Mouse (Mus musculus): ENCODE measurements around the gene Crybg2. TPM values are rescaled to one million over a fixed set of nuclear protein-coding genes. Genes with fewer than 3 reads are reported as not detected.

The Crybg2 gene
- polyA plus RNA-seq, 1 experiment from 2014 or later = 0.18 TPM

DNA sequence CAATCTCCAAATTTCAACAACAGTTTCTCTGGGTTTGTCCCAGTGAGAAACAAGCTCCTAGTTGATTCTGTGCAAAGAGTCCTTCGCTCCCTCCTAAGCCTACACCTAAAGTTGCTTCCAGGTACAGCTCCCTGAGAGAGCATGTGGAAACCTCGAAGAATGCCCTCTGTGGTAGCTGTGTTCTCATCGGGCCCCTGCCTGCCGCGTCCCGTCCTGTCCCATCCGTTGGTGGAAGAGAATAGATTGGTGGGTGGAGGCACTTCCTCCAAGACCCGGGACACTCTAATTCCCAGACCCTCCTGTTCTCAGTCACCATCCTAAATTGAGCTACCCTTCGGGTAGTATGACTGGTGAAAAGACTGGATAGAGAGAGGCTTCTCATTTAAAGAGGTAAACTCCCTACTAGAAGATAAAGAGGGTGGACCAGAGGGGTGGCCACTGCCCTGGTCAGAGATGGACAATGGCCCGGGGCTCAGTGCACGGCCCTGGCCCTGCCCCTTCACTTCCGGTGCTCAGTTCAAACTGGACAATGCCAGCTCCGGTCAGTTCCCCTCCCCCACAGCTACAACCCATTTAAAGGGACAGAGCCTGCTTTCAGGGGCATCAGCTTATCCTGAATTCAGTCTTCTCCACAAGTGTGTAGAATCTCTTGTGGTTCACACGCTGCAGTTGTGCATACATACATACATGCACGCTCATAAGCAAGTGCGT lies 40.8 kb upstream of the Crybg2 start:
- no peak for TF ChIP-seq CTCF (IDR thresholded peaks at IDR 0.05)
- DNase-seq (ENCODE audit: low read depth, low spot score) (no peak), ATAC-seq (no peak)
- POLR2A ChIA-PET = interaction anchor here (0.6 kb wide), 1 partner anchor 163 kb away, joined by 3 read pairs; no protein-coding TSS in a partner anchor
- CTCF ChIA-PET = no interaction called here
- in situ Hi-C loops (cut with MboI; ENCODE audit: low pct_unique_long_range_greater_than_20kb) = no loop called here
- peaks cover 17% of the 10 kb centered on the region for H3K27me3 ChIP-seq

GRCm38 (mm10) chr4:134020621-134021020 lies 40.0 kb upstream of the Crybg2 start:
- ChIA-PET CTCF (no interaction called here), POLR2A (no interaction called here)
- peak; percentile 19 for DNase-seq (ENCODE audit: low read depth, low spot score)
- peaks cover 17% of the 10 kb centered on the region for H3K27me3 ChIP-seq
- no peak for TF ChIP-seq CTCF (IDR thresholded peaks at IDR 0.05)
- no peak for ATAC-seq
- in situ Hi-C loops (cut with MboI; ENCODE audit: low pct_unique_long_range_greater_than_20kb) = no loop called here

GRCm38 (mm10) chr4:134025802-134026201 lies 34.8 kb upstream of the Crybg2 start:
- no peak for TF ChIP-seq CTCF (IDR thresholded peaks at IDR 0.05)

GRCm38 (mm10) chr4:134035953-134036352 lies 24.7 kb upstream of the Crybg2 start:
- ATAC-seq (no peak), DNase-seq (ENCODE audit: low read depth, low spot score) (peak; percentile 12)
- ChIA-PET POLR2A (no interaction called here), CTCF (interaction anchor here (0.6 to 1.3 kb wide), 8 partner anchors 12 to 257 kb away, joined by 3 to 9 read pairs (median 3); partner anchors contain the start of gene Cd52)
- peak; percentile 91 for TF ChIP-seq CTCF (IDR thresholded peaks at IDR 0.05)
- H3K27me3 ChIP-seq = peaks cover 5% of the 10 kb centered on the region
- in situ Hi-C loops (cut with MboI; ENCODE audit: low pct_unique_long_range_greater_than_20kb) = loop anchor here (5.0 to 10.0 kb wide), 3 partner anchors 46 to 259 kb away; partner anchors contain the start of gene Cep85

More at GRCm38 (mm10) chr4:134025802-134026201, 34.8 kb upstream of the Crybg2 start:
- CTCF ChIA-PET = no interaction called here
- DNase-seq (ENCODE audit: low read depth, low spot score) = no peak
- no peaks in the 10 kb centered on the region for H3K27me3 ChIP-seq
- POLR2A ChIA-PET = no interaction called here
- in situ Hi-C loops (cut with MboI; ENCODE audit: low pct_unique_long_range_greater_than_20kb) = no loop called here
- ATAC-seq = no peak

DNA sequence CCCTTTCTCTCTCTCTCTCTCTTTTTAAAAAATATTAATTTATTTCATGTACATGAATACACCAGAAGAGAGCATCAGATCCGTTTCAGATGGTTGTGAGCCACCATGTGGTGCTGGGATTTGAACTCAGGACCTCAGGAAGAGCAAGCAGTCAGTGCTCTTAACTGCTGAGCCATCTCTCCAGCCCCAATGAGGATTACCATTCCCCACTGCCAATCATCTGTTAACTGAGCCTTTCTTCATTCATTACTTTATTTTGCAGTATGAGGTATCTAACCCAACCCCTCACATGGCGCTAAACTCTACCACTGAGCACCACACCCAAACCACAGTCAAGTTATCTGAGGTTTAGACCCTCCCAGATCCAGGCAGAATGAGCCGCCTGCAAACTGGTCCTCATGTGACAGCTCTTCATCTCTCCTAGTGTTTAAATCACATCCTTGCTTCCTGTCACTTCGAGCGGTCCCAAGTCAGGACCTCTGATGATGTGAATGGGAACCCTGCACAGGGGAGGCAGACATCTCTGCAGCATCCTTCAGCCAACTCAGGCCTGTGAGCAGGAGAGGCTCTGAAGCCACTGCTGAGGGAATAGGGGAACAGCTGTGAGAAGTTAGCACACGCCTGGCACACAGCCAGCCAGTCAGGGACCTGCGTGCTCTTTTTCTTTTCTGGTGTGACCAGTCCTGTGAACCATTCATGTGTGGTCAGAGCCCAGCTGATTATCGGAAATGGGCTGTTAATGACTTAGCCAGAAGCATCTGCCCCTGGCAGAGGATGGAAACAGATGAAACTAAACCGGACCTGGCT lies 19.1 kb upstream of the Crybg2 start:
- H3K27me3 ChIP-seq = no peaks in the 10 kb centered on the region
- no peak for TF ChIP-seq CTCF (IDR thresholded peaks at IDR 0.05)
- ATAC-seq = peak; percentile 47
- ChIA-PET CTCF (no interaction called here), POLR2A (no interaction called here)
- in situ Hi-C loops (cut with MboI; ENCODE audit: low pct_unique_long_range_greater_than_20kb) = no loop called here
- peak; percentile 57 for DNase-seq (ENCODE audit: low read depth, low spot score)

GRCm38 (mm10) chr4:134043041-134043440 lies 17.6 kb upstream of the Crybg2 start:
- in situ Hi-C loops (cut with MboI; ENCODE audit: low pct_unique_long_range_greater_than_20kb) = no loop called here
- POLR2A ChIA-PET = no interaction called here
- no peak for DNase-seq (ENCODE audit: low read depth, low spot score)
- no peak for TF ChIP-seq CTCF (IDR thresholded peaks at IDR 0.05)
- no peak for ATAC-seq
- CTCF ChIA-PET = no interaction called here
- H3K27me3 ChIP-seq = no peaks in the 10 kb centered on the region

- ChIA-PET CTCF (no interaction called here), POLR2A (no interaction called here)
- no peaks in the 10 kb centered on the region for H3K27me3 ChIP-seq
- no peak for TF ChIP-seq CTCF (IDR thresholded peaks at IDR 0.05)
- ATAC-seq = no peak
- DNase-seq (ENCODE audit: low read depth, low spot score) = no peak
- in situ Hi-C loops (cut with MboI; ENCODE audit: low pct_unique_long_range_greater_than_20kb) = no loop called here
These were observed 13.0 kb upstream of the Crybg2 start for GRCm38 (mm10) chr4:134047648-134048047.

GRCm38 (mm10) chr4:134051912-134052311 lies 8.7 kb upstream of the Crybg2 start:
- no peak for ATAC-seq
- DNase-seq (ENCODE audit: low read depth, low spot score) = no peak
- ChIA-PET POLR2A (no interaction called here), CTCF (no interaction called here)
- no peaks in the 10 kb centered on the region for H3K27me3 ChIP-seq
- TF ChIP-seq CTCF (IDR thresholded peaks at IDR 0.05) = no peak
- in situ Hi-C loops (cut with MboI; ENCODE audit: low pct_unique_long_range_greater_than_20kb) = no loop called here

GRCm38 (mm10) chr4:134052560-134052959 lies 8.1 kb upstream of the Crybg2 start:
- POLR2A ChIA-PET = no interaction called here
- no peak for DNase-seq (ENCODE audit: low read depth, low spot score)
- ATAC-seq = no peak
- H3K27me3 ChIP-seq = no peaks in the 10 kb centered on the region
- no peak for TF ChIP-seq CTCF (IDR thresholded peaks at IDR 0.05)
- CTCF ChIA-PET = no interaction called here
- in situ Hi-C loops (cut with MboI; ENCODE audit: low pct_unique_long_range_greater_than_20kb) = no loop called here

DNA sequence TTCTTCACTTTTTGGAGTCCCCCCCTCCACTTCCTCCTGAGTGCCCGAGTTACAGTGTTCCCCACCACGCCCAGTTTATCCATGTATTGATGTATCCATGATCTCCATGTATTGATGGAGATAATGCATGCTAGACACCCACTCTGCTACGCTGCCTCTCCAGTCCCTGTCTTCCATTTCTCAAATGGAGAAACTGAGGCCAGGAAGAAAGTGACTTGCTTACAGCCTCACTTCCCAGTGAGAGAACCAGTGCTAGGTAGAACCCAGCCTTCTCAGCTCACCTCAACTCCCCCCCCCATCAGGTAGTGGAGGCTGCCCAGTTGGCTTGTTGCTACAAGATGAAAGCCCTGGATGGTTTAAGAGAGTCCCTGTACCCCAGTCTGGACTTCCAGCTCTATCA lies 7.1 kb upstream of the Crybg2 start, which contains the start of gene Zfp683:
Gene Zfp683, plus strand, starts transcription at position 301 of the 400 bp plus-strand sequence.
- POLR2A ChIA-PET = no interaction called here
- CTCF ChIA-PET = no interaction called here
- no peak for TF ChIP-seq CTCF (IDR thresholded peaks at IDR 0.05)

GRCm38 (mm10) chr4:134058166-134058715 lies 2.4 kb upstream of the Crybg2 start:
- ATAC-seq = no peak
- no peak for DNase-seq (ENCODE audit: low read depth, low spot score)
- TF ChIP-seq CTCF (IDR thresholded peaks at IDR 0.05) = no peak
- no peaks in the 10 kb centered on the region for H3K27me3 ChIP-seq
- CTCF ChIA-PET = no interaction called here
- POLR2A ChIA-PET = no interaction called here
- in situ Hi-C loops (cut with MboI; ENCODE audit: low pct_unique_long_range_greater_than_20kb) = no loop called here

More for the DNA sequence above, 7.1 kb upstream of the Crybg2 start, which contains the start of gene Zfp683:
- ATAC-seq = no peak
- no peaks in the 10 kb centered on the region for H3K27me3 ChIP-seq
- in situ Hi-C loops (cut with MboI; ENCODE audit: low pct_unique_long_range_greater_than_20kb) = no loop called here
- no peak for DNase-seq (ENCODE audit: low read depth, low spot score)

All from Patski (cell line).